Mouse (Mus musculus) leukemia stem cell, adult 10-12 weeks (primary cell): ENCODE results near the gene A4galt. TPM values are rescaled to one million over a fixed set of nuclear protein-coding genes. Genes with fewer than 3 reads are reported as not detected.

Experiments
- polyA plus RNA-seq: library from polyadenylated mRNA; stranded (reverse); fragments of >175 nt; gene quantifications from 2 replicates; pipeline ENCODE4 v1.2.3, GENCODE M21; 2012; ENCODE audit warnings: low replicate concordance

Gene A4galt
- polyA plus RNA-seq = 2.6 and 4.4 TPM in 2 replicates

GRCm38 (mm10) chr15:83251176-83252004 lies at the start of gene A4galt:
TSS of gene A4galt (minus strand) at chr15:83251774.

Other genes starting within 250 kb of the A4galt start
- 2.2 and 3.7 TPM in 2 replicates for gene Nfam1, start 218.5 kb downstream of the A4galt start, polyA plus RNA-seq
- 2.3 and 5.1 TPM in 2 replicates for gene Serhl, start 162.3 kb downstream of the A4galt start, polyA plus RNA-seq
- gene Rrp7a, start 129.0 kb downstream of the A4galt start, polyA plus RNA-seq = 43.3 and 127 TPM in 2 replicates
- 133 and 155 TPM in 2 replicates for gene Poldip3, start 102.4 kb downstream of the A4galt start, polyA plus RNA-seq
- gene Cyb5r3, start 79.2 kb downstream of the A4galt start, polyA plus RNA-seq = 101 and 214 TPM in 2 replicates
- 4.6 and 8.6 TPM in 2 replicates for gene Arfgap3, start 98.5 kb upstream of the A4galt start, polyA plus RNA-seq
- 57.8 and 189 TPM in 2 replicates for gene Pacsin2, start 212.8 kb upstream of the A4galt start, polyA plus RNA-seq